Mouse (Mus musculus): ENCODE data around the gene Galnt16. TPM values are rescaled to one million over a fixed set of nuclear protein-coding genes. Genes with fewer than 3 reads are reported as not detected.

The Galnt16 gene
- polyA plus RNA-seq, 1 experiment from 2014 or later, result 6.9 TPM

- Histone ChIP-seq H3K9ac (no peak overlapping the region), H3K9me3 (replicated peaks) (no peaks in the 10 kb centered on the region), H3K4me2 (no peak overlapping the region; the same call in 1 of the 2 replicates), H3K27ac (no peak overlapping the region), H3K4me3 (no peak overlapping the region), H3K27me3 (0 out of 2 replicates have a peak, but pooled peaks cover 2% of the 10 kb centered on the region), H3K4me1 (replicated peaks) (peaks cover 9% of the 10 kb centered on the region), H3K36me3 (no peaks in the 10 kb centered on the region)
- ATAC-seq (replicated peaks; ENCODE audit: insufficient number of reproducible peaks, insufficient read depth, low FRiP score, low read depth), result no peak
- 42% methylated on average over 10 of the region's 10 CpGs for WGBS
Measured at GRCm38 (mm10) chr12:80531585-80531984, 13.5 kb downstream of the Galnt16 start.

- no peak for ATAC-seq (replicated peaks; ENCODE audit: insufficient number of reproducible peaks, insufficient read depth, low FRiP score, low read depth)
- no peaks in the 10 kb centered on the region for H3K27me3 ChIP-seq
- H3K9me3 ChIP-seq (replicated peaks), result no peaks in the 10 kb centered on the region
- WGBS, result 43% methylated on average over 2 of the region's 2 CpGs
- peaks cover 14% of the 10 kb centered on the region for H3K4me1 ChIP-seq (replicated peaks)
- no peak overlapping the region for H3K4me3 ChIP-seq
- no peak overlapping the region for H3K4me2 ChIP-seq
- no peak overlapping the region for H3K27ac ChIP-seq
- no peak overlapping the region for H3K9ac ChIP-seq
- H3K36me3 ChIP-seq, result no peaks in the 10 kb centered on the region
Measured at GRCm38 (mm10) chr12:80533876-80534275, 15.8 kb downstream of the Galnt16 start.

GRCm38 (mm10) chr12:80537313-80537712 lies 19.2 kb downstream of the Galnt16 start:
- no peak for ATAC-seq (replicated peaks; ENCODE audit: insufficient number of reproducible peaks, insufficient read depth, low FRiP score, low read depth)

GRCm38 (mm10) chr12:80538311-80538710 lies 20.2 kb downstream of the Galnt16 start:
- Histone ChIP-seq H3K27me3 (no peaks in the 10 kb centered on the region), H3K36me3 (no peaks in the 10 kb centered on the region), H3K27ac (no peak overlapping the region), H3K4me2 (no peak overlapping the region), H3K9me3 (replicated peaks) (no peaks in the 10 kb centered on the region), H3K4me1 (replicated peaks) (peaks cover 5% of the 10 kb centered on the region), H3K4me3 (no peak overlapping the region), H3K9ac (no peak overlapping the region)
- 57% methylated on average over 6 of the region's 6 CpGs for WGBS
- no peak for ATAC-seq (replicated peaks; ENCODE audit: insufficient number of reproducible peaks, insufficient read depth, low FRiP score, low read depth)

More at GRCm38 (mm10) chr12:80537313-80537712, 19.2 kb downstream of the Galnt16 start:
- no peak overlapping the region for H3K9ac ChIP-seq
- WGBS, result 66% methylated on average over 2 of the region's 2 CpGs
- no peaks in the 10 kb centered on the region for H3K9me3 ChIP-seq (replicated peaks)
- no peak overlapping the region for H3K4me3 ChIP-seq
- H3K4me2 ChIP-seq, result no peak overlapping the region
- H3K27me3 ChIP-seq, result no peaks in the 10 kb centered on the region
- H3K27ac ChIP-seq, result no peak overlapping the region
- peaks cover 5% of the 10 kb centered on the region for H3K4me1 ChIP-seq (replicated peaks)
- H3K36me3 ChIP-seq, result no peaks in the 10 kb centered on the region

GRCm38 (mm10) chr12:80545310-80545709 lies 27.2 kb downstream of the Galnt16 start:
- no peak overlapping the region for H3K9ac ChIP-seq
- H3K27ac ChIP-seq, result no peak overlapping the region
- no peak overlapping the region for H3K4me3 ChIP-seq
- 27% methylated on average over 4 of the region's 4 CpGs for WGBS
- peaks cover 8% of the 10 kb centered on the region; the same call in 1 of the 2 replicates for H3K27me3 ChIP-seq
- no peak for ATAC-seq (replicated peaks; ENCODE audit: insufficient number of reproducible peaks, insufficient read depth, low FRiP score, low read depth)
- H3K36me3 ChIP-seq, result no peaks in the 10 kb centered on the region
- no peak overlapping the region for H3K4me2 ChIP-seq
- no peaks in the 10 kb centered on the region for H3K9me3 ChIP-seq (replicated peaks)
- 0 out of 2 replicates have a peak, but pooled peaks cover 2% of the 10 kb centered on the region for H3K4me1 ChIP-seq (replicated peaks)

GRCm38 (mm10) chr12:80549646-80550045 lies 31.6 kb downstream of the Galnt16 start:
- Histone ChIP-seq H3K9ac (no peak overlapping the region), H3K27me3 (peaks cover 8% of the 10 kb centered on the region; the same call in 1 of the 2 replicates), H3K4me3 (no peak overlapping the region), H3K27ac (0 out of 2 replicates have a peak overlapping the region, but pooled peaks have one; percentile 8), H3K4me2 (no peak overlapping the region), H3K4me1 (replicated peaks) (0 out of 2 replicates have a peak, but pooled peaks cover 2% of the 10 kb centered on the region), H3K36me3 (no peaks in the 10 kb centered on the region), H3K9me3 (replicated peaks) (no peaks in the 10 kb centered on the region)
- peak; percentile 53; the same call in 1 of the 2 replicates for ATAC-seq (replicated peaks; ENCODE audit: insufficient number of reproducible peaks, insufficient read depth, low FRiP score, low read depth)
- 56% methylated on average over 11 of the region's 11 CpGs for WGBS

- Histone ChIP-seq H3K36me3 (no peaks in the 10 kb centered on the region), H3K4me3 (no peak overlapping the region), H3K9ac (no peak overlapping the region), H3K4me1 (replicated peaks) (0 out of 2 replicates have a peak, but pooled peaks cover 2% of the 10 kb centered on the region), H3K4me2 (no peak overlapping the region), H3K27me3 (no peaks in the 10 kb centered on the region), H3K27ac (no peak overlapping the region), H3K9me3 (replicated peaks) (no peaks in the 10 kb centered on the region)
- no peak for ATAC-seq (replicated peaks; ENCODE audit: insufficient number of reproducible peaks, insufficient read depth, low FRiP score, low read depth)
- 17% methylated on average over 2 of the region's 3 CpGs for WGBS
Measured at GRCm38 (mm10) chr12:80553157-80553556, 35.1 kb downstream of the Galnt16 start.

GRCm38 (mm10) chr12:80554312-80554711 lies 36.2 kb downstream of the Galnt16 start:
- Histone ChIP-seq H3K4me2 (no peak overlapping the region), H3K4me3 (no peak overlapping the region), H3K4me1 (replicated peaks) (0 out of 2 replicates have a peak, but pooled peaks cover 2% of the 10 kb centered on the region), H3K27ac (no peak overlapping the region), H3K9ac (no peak overlapping the region), H3K27me3 (0 out of 2 replicates have a peak, but pooled peaks cover under 1% of the 10 kb centered on the region), H3K36me3 (no peaks in the 10 kb centered on the region), H3K9me3 (replicated peaks) (no peaks in the 10 kb centered on the region)
- no peak for ATAC-seq (replicated peaks; ENCODE audit: insufficient number of reproducible peaks, insufficient read depth, low FRiP score, low read depth)
- WGBS, result 82% methylated on average over 6 of the region's 6 CpGs

GRCm38 (mm10) chr12:80561904-80562303 lies 43.8 kb downstream of the Galnt16 start:
- Histone ChIP-seq H3K4me3 (no peak overlapping the region), H3K27ac (peak overlapping the region; percentile 69; the same call in 1 of the 2 replicates), H3K4me1 (replicated peaks) (peaks cover 16% of the 10 kb centered on the region), H3K9ac (no peak overlapping the region), H3K27me3 (0 out of 2 replicates have a peak, but pooled peaks cover 3% of the 10 kb centered on the region), H3K4me2 (no peak overlapping the region), H3K36me3 (no peaks in the 10 kb centered on the region), H3K9me3 (replicated peaks) (no peaks in the 10 kb centered on the region)
- ATAC-seq (replicated peaks; ENCODE audit: insufficient number of reproducible peaks, insufficient read depth, low FRiP score, low read depth), result no peak
- WGBS, result 12% methylated on average over 2 of the region's 2 CpGs

GRCm38 (mm10) chr12:80562793-80563192 lies 44.7 kb downstream of the Galnt16 start:
- Histone ChIP-seq H3K4me3 (no peak overlapping the region), H3K4me2 (peak overlapping the region; percentile 24), H3K27ac (peak overlapping the region; percentile 69), H3K9ac (no peak overlapping the region), H3K9me3 (replicated peaks) (no peaks in the 10 kb centered on the region), H3K36me3 (no peaks in the 10 kb centered on the region), H3K4me1 (replicated peaks) (peaks cover 16% of the 10 kb centered on the region), H3K27me3 (0 out of 2 replicates have a peak, but pooled peaks cover 3% of the 10 kb centered on the region)
- 20% methylated on average over 5 of the region's 5 CpGs for WGBS
- ATAC-seq (replicated peaks; ENCODE audit: insufficient number of reproducible peaks, insufficient read depth, low FRiP score, low read depth), result peak; percentile 69; the same call in 1 of the 2 replicates

- no peak for ATAC-seq (replicated peaks; ENCODE audit: insufficient number of reproducible peaks, insufficient read depth, low FRiP score, low read depth)
- Histone ChIP-seq H3K4me1 (replicated peaks) (peaks cover 16% of the 10 kb centered on the region), H3K9ac (no peak overlapping the region), H3K36me3 (no peaks in the 10 kb centered on the region), H3K4me3 (no peak overlapping the region), H3K9me3 (replicated peaks) (no peaks in the 10 kb centered on the region), H3K27ac (no peak overlapping the region), H3K27me3 (no peaks in the 10 kb centered on the region), H3K4me2 (no peak overlapping the region)
- 59% methylated on average over 6 of the region's 6 CpGs for WGBS
Measured at GRCm38 (mm10) chr12:80564990-80565389, 46.9 kb downstream of the Galnt16 start.

GRCm38 (mm10) chr12:80565793-80566192 lies 47.7 kb downstream of the Galnt16 start:
- Histone ChIP-seq H3K4me3 (no peak overlapping the region), H3K4me2 (no peak overlapping the region), H3K36me3 (no peaks in the 10 kb centered on the region), H3K4me1 (replicated peaks) (peaks cover 16% of the 10 kb centered on the region), H3K27me3 (no peaks in the 10 kb centered on the region), H3K27ac (no peak overlapping the region), H3K9me3 (replicated peaks) (no peaks in the 10 kb centered on the region), H3K9ac (no peak overlapping the region)
- no peak for ATAC-seq (replicated peaks; ENCODE audit: insufficient number of reproducible peaks, insufficient read depth, low FRiP score, low read depth)
- WGBS, result 79% methylated on average over 2 of the region's 2 CpGs
